Mouse (Mus musculus) forebrain, embryonic 15.5 days (tissue): ENCODE measurements at regions not wholly inside any gene's neighbourhood (a gene's known extent, or its start where the extent isn't known, plus 50 kb on each side); places are given as distances from the start of the nearest gene placed in this dataset.

ENCODE experiments used
- ATAC-seq: fragments of 200-750 bp; cut with Nextera tagmentation; replicated peaks from 2 replicates; pipeline ENCODE4 v1.8.0; 2017; ENCODE audit warnings: mild to moderate bottlenecking, moderate TSS enrichment, moderate library complexity
- H3K27ac ChIP-seq: fragments of 300-500 bp; sonication (generic); replicated peaks from 2 replicates; pipeline ENCODE4 v1.5.1; 2015; ENCODE audit warnings: mild to moderate bottlenecking, inconsistent platforms
- H3K27me3 ChIP-seq: fragments of 300-500 bp; sonication (generic); 2 replicates; pipeline ENCODE4 v1.6.1; 2015; ENCODE audit warnings: inconsistent platforms
- H3K36me3 ChIP-seq: fragments of 300-500 bp; sonication (generic); 2 replicates; pipeline ENCODE4 v1.6.1; 2015; ENCODE audit warnings: mild to moderate bottlenecking, inconsistent platforms
- H3K4me1 ChIP-seq: fragments of 300-500 bp; sonication (generic); 2 replicates; pipeline ENCODE4 v1.6.1; 2015; ENCODE audit warnings: inconsistent platforms
- H3K4me2 ChIP-seq: fragments of 300-500 bp; sonication (generic); replicated peaks from 2 replicates; pipeline ENCODE4 v1.6.1; 2015; ENCODE audit warnings: mild to moderate bottlenecking, inconsistent platforms
- H3K4me3 ChIP-seq: fragments of 300-500 bp; sonication (generic); 2 replicates; pipeline ENCODE4 v1.5.1; 2015; ENCODE audit warnings: mild to moderate bottlenecking, inconsistent platforms
- H3K9ac ChIP-seq: fragments of 300-500 bp; sonication (generic); replicated peaks from 2 replicates; pipeline ENCODE4 v1.6.1; 2015; ENCODE audit warnings: mild to moderate bottlenecking, inconsistent platforms
- H3K9me3 ChIP-seq: fragments of 300-500 bp; sonication (generic); 2 replicates; pipeline ENCODE4 v1.6.1; 2016; ENCODE audit warnings: inconsistent platforms
- WGBS: fragments of 180-500 bp; shearing (Covaris S2); methylation state at CpG from one replicate; pipeline ENCODE4 v1.1.7; 2015; ENCODE audit warnings: mixed read lengths; 5-methylcytosine and 5-hydroxymethylcytosine counted together

- Histone ChIP-seq H3K4me2 (no peak overlapping the region), H3K36me3 (no peaks in the 10 kb centered on the region), H3K27ac (no peak overlapping the region), H3K9ac (no peak overlapping the region), H3K27me3 (no peaks in the 10 kb centered on the region), H3K4me3 (no peak overlapping the region), H3K9me3 (no peaks in the 10 kb centered on the region), H3K4me1 (0 out of 2 replicates have a peak, but pooled peaks cover 3% of the 10 kb centered on the region)
- no peak for ATAC-seq
Measured at GRCm38 (mm10) chr12:49732351-49732750, 347.4 kb downstream of the Gm43517 start.

GRCm38 (mm10) chr12:49737100-49737499 is 352.1 kb downstream of the Gm43517 start:
- H3K27ac ChIP-seq = no peak overlapping the region
- H3K36me3 ChIP-seq = no peaks in the 10 kb centered on the region
- no peak overlapping the region for H3K4me2 ChIP-seq
- no peak overlapping the region for H3K4me3 ChIP-seq
- H3K9ac ChIP-seq = no peak overlapping the region
- ATAC-seq = no peak
- H3K4me1 ChIP-seq = peaks cover 8% of the 10 kb centered on the region; the same call in 1 of the 2 replicates
- WGBS = 73% methylated on average over 4 of the region's 4 CpGs
- no peaks in the 10 kb centered on the region for H3K27me3 ChIP-seq
- no peaks in the 10 kb centered on the region for H3K9me3 ChIP-seq

GRCm38 (mm10) chr12:49739960-49740740 is 355.2 kb downstream of the Gm43517 start:
- Histone ChIP-seq H3K9ac (no peak overlapping the region), H3K4me3 (no peak overlapping the region), H3K27me3 (no peaks in the 10 kb centered on the region), H3K4me2 (peak overlapping the region; percentile 27), H3K27ac (peak overlapping the region; percentile 77), H3K36me3 (no peaks in the 10 kb centered on the region), H3K9me3 (no peaks in the 10 kb centered on the region), H3K4me1 (peaks cover 8% of the 10 kb centered on the region; the same call in 1 of the 2 replicates)
- peak; percentile 76 for ATAC-seq
- 63% methylated on average over 12 of the region's 12 CpGs for WGBS

GRCm38 (mm10) chr12:49743402-49743801 is 358.4 kb downstream of the Gm43517 start:
- Histone ChIP-seq H3K9me3 (no peaks in the 10 kb centered on the region), H3K27me3 (no peaks in the 10 kb centered on the region), H3K4me2 (no peak overlapping the region), H3K4me1 (peaks cover 5% of the 10 kb centered on the region; the same call in 1 of the 2 replicates), H3K27ac (no peak overlapping the region), H3K9ac (no peak overlapping the region), H3K4me3 (no peak overlapping the region), H3K36me3 (no peaks in the 10 kb centered on the region)
- no peak for ATAC-seq
- WGBS = 88% methylated on average over 2 of the region's 2 CpGs

- Histone ChIP-seq H3K27ac (no peak overlapping the region), H3K9me3 (no peaks in the 10 kb centered on the region), H3K9ac (no peak overlapping the region), H3K4me2 (no peak overlapping the region), H3K4me3 (no peak overlapping the region), H3K27me3 (no peaks in the 10 kb centered on the region), H3K4me1 (no peaks in the 10 kb centered on the region), H3K36me3 (no peaks in the 10 kb centered on the region)
- WGBS = 45% methylated on average over 2 of the region's 2 CpGs
- no peak for ATAC-seq
Measured at GRCm38 (mm10) chr12:49747081-49747480, 362.1 kb downstream of the Gm43517 start.

GRCm38 (mm10) chr12:49758391-49758790 is 373.4 kb downstream of the Gm43517 start:
- WGBS = 63% methylated on average over 4 of the region's 4 CpGs
- Histone ChIP-seq H3K27me3 (no peaks in the 10 kb centered on the region), H3K9me3 (no peaks in the 10 kb centered on the region), H3K9ac (no peak overlapping the region), H3K27ac (peak overlapping the region; percentile 77), H3K4me2 (no peak overlapping the region), H3K4me3 (no peak overlapping the region), H3K36me3 (no peaks in the 10 kb centered on the region), H3K4me1 (no peaks in the 10 kb centered on the region)
- ATAC-seq = peak; percentile 82

- H3K9me3 ChIP-seq = no peaks in the 10 kb centered on the region
- H3K27ac ChIP-seq = peak overlapping the region; percentile 52; the same call in 1 of the 2 replicates
- no peak for ATAC-seq
- no peak overlapping the region for H3K4me2 ChIP-seq
- H3K4me1 ChIP-seq = no peaks in the 10 kb centered on the region
- no peak overlapping the region for H3K9ac ChIP-seq
- WGBS = 53% methylated on average over 2 of the region's 2 CpGs
- no peak overlapping the region for H3K4me3 ChIP-seq
- H3K27me3 ChIP-seq = no peaks in the 10 kb centered on the region
- H3K36me3 ChIP-seq = no peaks in the 10 kb centered on the region
Measured at GRCm38 (mm10) chr12:49764541-49764940, 379.6 kb downstream of the Gm43517 start.

- ATAC-seq = peak; percentile 55; the same call in 1 of the 2 replicates
- H3K27me3 ChIP-seq = no peaks in the 10 kb centered on the region
- no peak overlapping the region for H3K9ac ChIP-seq
- H3K4me3 ChIP-seq = no peak overlapping the region
- H3K36me3 ChIP-seq = no peaks in the 10 kb centered on the region
- H3K4me2 ChIP-seq = no peak overlapping the region
- H3K9me3 ChIP-seq = no peaks in the 10 kb centered on the region
- H3K4me1 ChIP-seq = no peaks in the 10 kb centered on the region
- peak overlapping the region; percentile 59 for H3K27ac ChIP-seq
- WGBS = 65% methylated on average over 1 of the region's 1 CpGs
Measured at GRCm38 (mm10) chr12:49808341-49808740, 423.4 kb downstream of the Gm43517 start.

- no peak overlapping the region for H3K9ac ChIP-seq
- no peaks in the 10 kb centered on the region for H3K36me3 ChIP-seq
- 8% methylated on average over 3 of the region's 3 CpGs for WGBS
- 0 out of 2 replicates have a peak, but pooled peaks have one; percentile 23 for ATAC-seq
- H3K4me2 ChIP-seq = no peak overlapping the region
- H3K27me3 ChIP-seq = no peaks in the 10 kb centered on the region
- H3K4me1 ChIP-seq = peaks cover 3% of the 10 kb centered on the region
- H3K9me3 ChIP-seq = no peaks in the 10 kb centered on the region
- H3K4me3 ChIP-seq = no peak overlapping the region
- H3K27ac ChIP-seq = no peak overlapping the region
Measured at GRCm38 (mm10) chr12:49814653-49815052, 429.7 kb downstream of the Gm43517 start.

- ATAC-seq = 0 out of 2 replicates have a peak, but pooled peaks have one; percentile 53
- 47% methylated on average over 3 of the region's 3 CpGs for WGBS
- H3K27me3 ChIP-seq = no peaks in the 10 kb centered on the region
- H3K36me3 ChIP-seq = no peaks in the 10 kb centered on the region
- H3K4me1 ChIP-seq = peaks cover 17% of the 10 kb centered on the region
- H3K9me3 ChIP-seq = no peaks in the 10 kb centered on the region
- H3K9ac ChIP-seq = no peak overlapping the region
- no peak overlapping the region for H3K4me3 ChIP-seq
- peak overlapping the region; percentile 53 for H3K27ac ChIP-seq
- H3K4me2 ChIP-seq = no peak overlapping the region
Measured at GRCm38 (mm10) chr12:49827769-49828168, 442.8 kb downstream of the Gm43517 start.

GRCm38 (mm10) chr12:49828553-49828952 is 443.6 kb downstream of the Gm43517 start:
- peak overlapping the region; percentile 53 for H3K27ac ChIP-seq
- no peak overlapping the region for H3K4me3 ChIP-seq
- no peaks in the 10 kb centered on the region for H3K27me3 ChIP-seq
- peaks cover 22% of the 10 kb centered on the region for H3K4me1 ChIP-seq
- peak; percentile 64 for ATAC-seq
- no peak overlapping the region for H3K4me2 ChIP-seq
- no peaks in the 10 kb centered on the region for H3K9me3 ChIP-seq
- H3K9ac ChIP-seq = no peak overlapping the region
- 52% methylated on average over 4 of the region's 4 CpGs for WGBS
- H3K36me3 ChIP-seq = no peaks in the 10 kb centered on the region

GRCm38 (mm10) chr12:49830665-49831064 is 445.7 kb downstream of the Gm43517 start:
- Histone ChIP-seq H3K9ac (no peak overlapping the region), H3K9me3 (no peaks in the 10 kb centered on the region), H3K36me3 (no peaks in the 10 kb centered on the region), H3K27ac (peak overlapping the region; percentile 41), H3K4me1 (peaks cover 22% of the 10 kb centered on the region), H3K4me3 (no peak overlapping the region), H3K27me3 (no peaks in the 10 kb centered on the region), H3K4me2 (no peak overlapping the region)
- no peak for ATAC-seq
- WGBS = 74% methylated on average over 4 of the region's 4 CpGs
